Mouse (Mus musculus) monocyte, adult 5-6 weeks (primary cell): ENCODE data around the gene Cep44. TPM values are rescaled to one million over a fixed set of nuclear protein-coding genes. Genes with fewer than 3 reads are reported as not detected.

Source experiments
- ATAC-seq: fragments of 153-309, 156-312 bp; replicated peaks from 2 replicates; pipeline ENCODE4 v1.8.0; 2017; ENCODE audit warnings: mild to moderate bottlenecking; ENCODE audit not compliant: low TSS enrichment, insufficient number of reproducible peaks, severe bottlenecking, poor library complexity, low FRiP score
- total RNA-seq: library from RNA; stranded (forward); fragments of 200-1000, 200-491, 200-594 nt; gene quantifications from 3 replicates; pipeline ENCODE4 v1.2.3, GENCODE M21; 2017

Cep44 gene
- total RNA-seq, result 19.5 to 46.8 TPM (median 43.8 TPM) in 3 replicates

- peak; percentile 36 for ATAC-seq
Measured at GRCm38 (mm10) chr8:56550558-56551360, at the start of gene Cep44, which contains the start of gene Fbxo8. Gene Cep44, minus strand, starts transcription at chr8:56551047. Gene Fbxo8, plus strand, starts transcription at chr8:56551090.

- ATAC-seq, result no peak
Measured at GRCm38 (mm10) chr8:56591502-56591901, 40.7 kb upstream of the Cep44 start.

- no peak for ATAC-seq
Measured at GRCm38 (mm10) chr8:56591084-56591483, 40.2 kb upstream of the Cep44 start.

GRCm38 (mm10) chr8:56589004-56589403, 38.2 kb upstream of the Cep44 start:
- ATAC-seq, result no peak

- no peak for ATAC-seq
Measured at GRCm38 (mm10) chr8:56582841-56583240, 32.0 kb upstream of the Cep44 start.

GRCm38 (mm10) chr8:56580918-56581317, 30.1 kb upstream of the Cep44 start:
- ATAC-seq, result no peak

- no peak for ATAC-seq
Measured at GRCm38 (mm10) chr8:56566856-56567255, 16.0 kb upstream of the Cep44 start.

GRCm38 (mm10) chr8:56564399-56565047, 13.7 kb upstream of the Cep44 start:
- ATAC-seq, result no peak

GRCm38 (mm10) chr8:56552551-56553103, 1.8 kb upstream of the Cep44 start:
- no peak for ATAC-seq

- no peak for ATAC-seq
Measured at GRCm38 (mm10) chr8:56552045-56552444, 1.2 kb upstream of the Cep44 start.

GRCm38 (mm10) chr8:56551361-56551852, 560 bp upstream of the Cep44 start:
- peak; percentile 94 for ATAC-seq

GRCm38 (mm10) chr8:56547866-56548265, 3.0 kb downstream of the Cep44 start:
- no peak for ATAC-seq

- ATAC-seq, result no peak; the same call in 1 of the 2 replicates
Measured at GRCm38 (mm10) chr8:56540706-56541105, 10.1 kb downstream of the Cep44 start.

- ATAC-seq, result no peak
Measured at GRCm38 (mm10) chr8:56530359-56530758, 20.5 kb downstream of the Cep44 start.

GRCm38 (mm10) chr8:56528869-56529268, 22.0 kb downstream of the Cep44 start:
- ATAC-seq, result no peak

- 0 out of 2 replicates have a peak, but pooled peaks have one; percentile 13 for ATAC-seq
Measured at GRCm38 (mm10) chr8:56521051-56521450, 29.8 kb downstream of the Cep44 start.

GRCm38 (mm10) chr8:56520249-56520648, 30.6 kb downstream of the Cep44 start:
- no peak for ATAC-seq

GRCm38 (mm10) chr8:56518848-56519247, 32.0 kb downstream of the Cep44 start:
- no peak for ATAC-seq

- no peak for ATAC-seq
Measured at GRCm38 (mm10) chr8:56508952-56509479, 41.8 kb downstream of the Cep44 start.
